Mouse (Mus musculus): Measurements from ENCODE around the gene Vmn1r197. TPM values are rescaled to one million over a fixed set of nuclear protein-coding genes. Genes with fewer than 3 reads are reported as not detected.
"Not testable (repeated sequence)": the region's sequence is repeated elsewhere in the genome, so short reads cannot be mapped to it uniquely, and the experiment has no call there.

Gene Vmn1r197
- polyA plus RNA-seq, 1 experiment from 2014 or later = not detected

- DNase-seq (ENCODE audit: low spot score) = no peak
- 65% methylated on average over 1 of the region's 1 CpGs for WGBS
- no peak within 1 kb of the TSS for H3K9ac ChIP-seq (ENCODE audit: low read length)
- no peak within 1 kb of the TSS for H3K4me3 ChIP-seq (ENCODE audit: low read depth, low read length)
- H3K27ac ChIP-seq (ENCODE audit: low read depth, low read length) = no peak within 1 kb of the TSS
- no peaks in the 10 kb centered on the region for H3K9me3 ChIP-seq (ENCODE audit: control insufficient read depth, low read length)
- no peaks in the 10 kb centered on the region for H3K4me1 ChIP-seq (replicated peaks; ENCODE audit: control insufficient read depth, insufficient read depth, low read length)
- H3K4me2 ChIP-seq (ENCODE audit: low read depth, low read length, severe bottlenecking) = no peak within 1 kb of the TSS
- ATAC-seq (replicated peaks; ENCODE audit: low FRiP score) = no peak
- H3K27me3 ChIP-seq (ENCODE audit: control insufficient read depth, insufficient read depth, low read length) = no peaks in the 10 kb centered on the region
- H3K36me3 ChIP-seq (ENCODE audit: control insufficient read depth, insufficient read depth, low read length) = no peaks in the 10 kb centered on the region
These were observed 25.7 kb downstream of the Vmn1r197 start, which contains the start of gene Vmn1r198 for GRCm38 (mm10) chr13:22350064-22350463. Gene Vmn1r198, plus strand, starts transcription at chr13:22350364.

DNA sequence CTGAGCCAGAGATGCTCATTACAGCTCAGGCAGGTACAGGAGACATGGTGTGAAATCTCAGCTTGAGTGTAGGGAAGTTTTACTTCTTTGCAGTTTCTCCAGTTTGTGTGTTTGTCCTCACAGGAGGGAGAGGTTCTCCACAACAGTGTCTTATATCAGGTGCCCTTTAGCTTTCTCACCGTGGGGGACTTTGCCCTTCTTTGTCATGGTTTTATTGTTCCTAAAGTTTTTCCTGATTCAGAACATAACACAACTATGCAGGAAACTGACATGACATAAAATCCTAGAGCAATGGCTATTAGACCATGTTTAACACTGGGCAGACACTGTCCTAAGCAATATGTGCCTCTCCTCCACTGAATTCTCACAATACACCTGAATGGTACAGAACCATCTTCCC is 26.4 kb downstream of the Vmn1r197 start:
- H3K9ac ChIP-seq (ENCODE audit: low read length) = no peak overlapping the region
- ATAC-seq (replicated peaks; ENCODE audit: low FRiP score) = no peak
- H3K27ac ChIP-seq (ENCODE audit: low read depth, low read length) = no peak overlapping the region
- no peak for DNase-seq (ENCODE audit: low spot score)
- H3K4me2 ChIP-seq (ENCODE audit: low read depth, low read length, severe bottlenecking) = no peak overlapping the region
- H3K4me1 ChIP-seq (replicated peaks; ENCODE audit: control insufficient read depth, insufficient read depth, low read length) = no peaks in the 10 kb centered on the region
- no peak overlapping the region for H3K4me3 ChIP-seq (ENCODE audit: low read depth, low read length)
- H3K36me3 ChIP-seq (ENCODE audit: control insufficient read depth, insufficient read depth, low read length) = no peaks in the 10 kb centered on the region
- no peaks in the 10 kb centered on the region for H3K9me3 ChIP-seq (ENCODE audit: control insufficient read depth, low read length)
- no peaks in the 10 kb centered on the region for H3K27me3 ChIP-seq (ENCODE audit: control insufficient read depth, insufficient read depth, low read length)
- 90% methylated on average over 1 of the region's 1 CpGs for WGBS

- Histone ChIP-seq H3K9me3 (ENCODE audit: control insufficient read depth, low read length) (no peaks in the 10 kb centered on the region), H3K36me3 (ENCODE audit: control insufficient read depth, insufficient read depth, low read length) (no peaks in the 10 kb centered on the region), H3K9ac (ENCODE audit: low read length) (no peak within 1 kb of the TSS), H3K4me3 (ENCODE audit: low read depth, low read length) (no peak within 1 kb of the TSS), H3K27me3 (ENCODE audit: control insufficient read depth, insufficient read depth, low read length) (no peaks in the 10 kb centered on the region), H3K4me1 (replicated peaks; ENCODE audit: control insufficient read depth, insufficient read depth, low read length) (no peaks in the 10 kb centered on the region), H3K27ac (ENCODE audit: low read depth, low read length) (no peak within 1 kb of the TSS), H3K4me2 (ENCODE audit: low read depth, low read length, severe bottlenecking) (no peak within 1 kb of the TSS)
- 79% methylated on average over 2 of the region's 2 CpGs for WGBS
- DNase-seq (ENCODE audit: low spot score) = no peak
- no peak for ATAC-seq (replicated peaks; ENCODE audit: low FRiP score)
These were observed 55.1 kb downstream of the Vmn1r197 start, which contains the start of gene Vmn1r199 for GRCm38 (mm10) chr13:22379518-22379917. Gene Vmn1r199, plus strand, starts transcription at chr13:22379818.

DNA sequence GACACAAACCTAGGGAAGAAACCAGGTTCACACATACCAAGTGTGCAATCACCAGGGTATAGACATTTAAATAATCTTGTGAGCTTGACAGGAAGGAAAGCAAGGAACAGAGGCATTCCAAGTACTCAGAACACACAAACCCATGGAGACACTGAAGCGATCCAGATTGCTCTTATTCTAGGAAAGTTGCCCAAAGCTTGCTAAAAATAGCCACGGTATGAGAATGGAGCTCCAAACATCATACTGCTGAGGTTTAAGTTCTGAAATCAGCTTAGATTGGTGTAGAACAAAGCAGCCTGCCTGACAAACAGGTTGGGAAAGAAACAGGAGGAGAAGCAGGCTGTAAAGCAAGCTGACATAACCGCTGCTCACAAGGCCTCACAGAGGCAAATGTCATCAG is 56.7 kb downstream of the Vmn1r197 start:
- H3K4me3 ChIP-seq (ENCODE audit: low read depth, low read length); H3K4me2 ChIP-seq (ENCODE audit: low read depth, low read length, severe bottlenecking); H3K4me1 ChIP-seq (replicated peaks; ENCODE audit: control insufficient read depth, insufficient read depth, low read length); H3K9me3 ChIP-seq (ENCODE audit: control insufficient read depth, low read length); DNase-seq (ENCODE audit: low spot score); H3K36me3 ChIP-seq (ENCODE audit: control insufficient read depth, insufficient read depth, low read length); H3K9ac ChIP-seq (ENCODE audit: low read length); ATAC-seq (replicated peaks; ENCODE audit: low FRiP score); H3K27ac ChIP-seq (ENCODE audit: low read depth, low read length); H3K27me3 ChIP-seq (ENCODE audit: control insufficient read depth, insufficient read depth, low read length): not testable (repeated sequence)
- 85% methylated on average over 3 of the region's 3 CpGs for WGBS

Other genes with a start within 250 kb of the Vmn1r197 start
- gene Vmn1r188, start 240.1 kb upstream of the Vmn1r197 start, polyA plus RNA-seq (2014; fragmentation: Nextera tagmentation; extraction: Ambion mirVana) = not detected in 2 replicates
- gene Vmn1r189, start 218.8 kb upstream of the Vmn1r197 start, polyA plus RNA-seq (2014; fragmentation: Nextera tagmentation; extraction: Ambion mirVana) = not detected in 2 replicates
- not detected in 2 replicates for gene Vmn1r191, start 140.6 kb upstream of the Vmn1r197 start, polyA plus RNA-seq (2014; fragmentation: Nextera tagmentation; extraction: Ambion mirVana)
- not detected in 2 replicates for gene Vmn1r192, start 133.4 kb upstream of the Vmn1r197 start, polyA plus RNA-seq (2014; fragmentation: Nextera tagmentation; extraction: Ambion mirVana)
- not detected in 2 replicates for gene Vmn1r193, start 101.4 kb upstream of the Vmn1r197 start, polyA plus RNA-seq (2014; fragmentation: Nextera tagmentation; extraction: Ambion mirVana)
- gene Vmn1r194, start 80.4 kb upstream of the Vmn1r197 start, polyA plus RNA-seq (2014; fragmentation: Nextera tagmentation; extraction: Ambion mirVana) = not detected in 2 replicates
- not detected in 2 replicates for gene Vmn1r195, start 54.1 kb upstream of the Vmn1r197 start, polyA plus RNA-seq (2014; fragmentation: Nextera tagmentation; extraction: Ambion mirVana)
- not detected in 2 replicates for gene Vmn1r196, start 34.7 kb upstream of the Vmn1r197 start, polyA plus RNA-seq (2014; fragmentation: Nextera tagmentation; extraction: Ambion mirVana)
- not detected in 2 replicates for gene Vmn1r198, start 25.8 kb downstream of the Vmn1r197 start, polyA plus RNA-seq (2014; fragmentation: Nextera tagmentation; extraction: Ambion mirVana)
- gene Vmn1r199, start 55.2 kb downstream of the Vmn1r197 start, polyA plus RNA-seq (2014; fragmentation: Nextera tagmentation; extraction: Ambion mirVana) = not detected in 2 replicates
- not detected in 2 replicates for gene Vmn1r200, start 65.8 kb downstream of the Vmn1r197 start, polyA plus RNA-seq (2014; fragmentation: Nextera tagmentation; extraction: Ambion mirVana)
- gene Vmn1r201, start 147.3 kb downstream of the Vmn1r197 start, polyA plus RNA-seq (2014; fragmentation: Nextera tagmentation; extraction: Ambion mirVana) = not detected in 2 replicates
- gene Vmn1r202, start 180.8 kb downstream of the Vmn1r197 start, polyA plus RNA-seq (2014; fragmentation: Nextera tagmentation; extraction: Ambion mirVana) = not detected in 2 replicates
- not detected in 2 replicates for gene Vmn1r203, start 193.5 kb downstream of the Vmn1r197 start, polyA plus RNA-seq (2014; fragmentation: Nextera tagmentation; extraction: Ambion mirVana)
- not detected in 2 replicates for gene Vmn1r204, start 228.6 kb downstream of the Vmn1r197 start, polyA plus RNA-seq (2014; fragmentation: Nextera tagmentation; extraction: Ambion mirVana)

Data from forebrain, embryonic 11.5 days (tissue).